Mouse (Mus musculus): Measurements from ENCODE around the gene Susd1. TPM values are rescaled to one million over a fixed set of nuclear protein-coding genes. Genes with fewer than 3 reads are reported as not detected.

Susd1 gene
- polyA plus RNA-seq, 1 experiment = 3.3 TPM

- Histone ChIP-seq H3K4me3 (replicated peaks) (peak overlapping the region; percentile 96), H3K27me3 (replicated peaks) (no peaks in the 10 kb centered on the region), H3K4me1 (peaks cover 92% of the 10 kb centered on the region), H3K9me3 (no peaks in the 10 kb centered on the region), H3K36me3 (replicated peaks; ENCODE audit: low read length) (peaks cover 16% of the 10 kb centered on the region)
- no peak for TF ChIP-seq GATA1 (IDR thresholded peaks at IDR 0.05; ENCODE audit: borderline replicate concordance, low read length)
- no peak for TF ChIP-seq FLI1 (IDR thresholded peaks at IDR 0.05; ENCODE audit: low read length)
Observed at GRCm38 (mm10) chr4:59439960-59440359, 1.5 kb upstream of the Susd1 start.

- no peaks in the 10 kb centered on the region for H3K9me3 ChIP-seq
- peak overlapping the region; percentile 96 for H3K4me3 ChIP-seq (replicated peaks)
- H3K27me3 ChIP-seq (replicated peaks) = no peaks in the 10 kb centered on the region
- H3K4me1 ChIP-seq = peaks cover 92% of the 10 kb centered on the region
- peaks cover 22% of the 10 kb centered on the region for H3K36me3 ChIP-seq (replicated peaks; ENCODE audit: low read length)
- TF ChIP-seq FLI1 (IDR thresholded peaks at IDR 0.05; ENCODE audit: low read length) = no peak
- TF ChIP-seq GATA1 (IDR thresholded peaks at IDR 0.05; ENCODE audit: borderline replicate concordance, low read length) = no peak
Observed at GRCm38 (mm10) chr4:59439041-59439440, 608 bp upstream of the Susd1 start.

GRCm38 (mm10) chr4:59435951-59436350, 2.5 kb downstream of the Susd1 start:
- Histone ChIP-seq H3K36me3 (replicated peaks; ENCODE audit: low read length) (peaks cover 38% of the 10 kb centered on the region), H3K4me3 (replicated peaks) (peak overlapping the region; percentile 86), H3K27me3 (replicated peaks) (no peaks in the 10 kb centered on the region), H3K4me1 (peaks cover 89% of the 10 kb centered on the region), H3K9me3 (no peaks in the 10 kb centered on the region)
- TF ChIP-seq GATA1 (IDR thresholded peaks at IDR 0.05; ENCODE audit: borderline replicate concordance, low read length) (no peak), FLI1 (IDR thresholded peaks at IDR 0.05; ENCODE audit: low read length) (no peak)

- Histone ChIP-seq H3K36me3 (replicated peaks; ENCODE audit: low read length) (peaks cover 51% of the 10 kb centered on the region), H3K4me1 (peaks cover 85% of the 10 kb centered on the region), H3K27me3 (replicated peaks) (no peaks in the 10 kb centered on the region), H3K9me3 (no peaks in the 10 kb centered on the region), H3K4me3 (replicated peaks) (peak overlapping the region; percentile 28)
- TF ChIP-seq GATA1 (IDR thresholded peaks at IDR 0.05; ENCODE audit: borderline replicate concordance, low read length) (no peak), FLI1 (IDR thresholded peaks at IDR 0.05; ENCODE audit: low read length) (no peak)
Observed at GRCm38 (mm10) chr4:59434039-59434438, 4.4 kb downstream of the Susd1 start.

- H3K4me3 ChIP-seq (replicated peaks) = no peak overlapping the region
- peaks cover 74% of the 10 kb centered on the region for H3K4me1 ChIP-seq
- TF ChIP-seq FLI1 (IDR thresholded peaks at IDR 0.05; ENCODE audit: low read length) (no peak), GATA1 (IDR thresholded peaks at IDR 0.05; ENCODE audit: borderline replicate concordance, low read length) (no peak)
- H3K36me3 ChIP-seq (replicated peaks; ENCODE audit: low read length) = peaks cover 76% of the 10 kb centered on the region
- H3K27me3 ChIP-seq (replicated peaks) = no peaks in the 10 kb centered on the region
- H3K9me3 ChIP-seq = no peaks in the 10 kb centered on the region
Observed at GRCm38 (mm10) chr4:59429128-59429527, 9.3 kb downstream of the Susd1 start.

- Histone ChIP-seq H3K9me3 (no peaks in the 10 kb centered on the region), H3K4me1 (peaks cover 69% of the 10 kb centered on the region), H3K4me3 (replicated peaks) (no peak overlapping the region), H3K36me3 (replicated peaks; ENCODE audit: low read length) (peaks cover 84% of the 10 kb centered on the region), H3K27me3 (replicated peaks) (no peaks in the 10 kb centered on the region)
- no peak for TF ChIP-seq GATA1 (IDR thresholded peaks at IDR 0.05; ENCODE audit: borderline replicate concordance, low read length)
- no peak for TF ChIP-seq FLI1 (IDR thresholded peaks at IDR 0.05; ENCODE audit: low read length)
Observed at GRCm38 (mm10) chr4:59426429-59426828, 12.0 kb downstream of the Susd1 start.

GRCm38 (mm10) chr4:59422808-59423207, 15.6 kb downstream of the Susd1 start:
- H3K4me3 ChIP-seq (replicated peaks) = no peak overlapping the region
- no peaks in the 10 kb centered on the region for H3K27me3 ChIP-seq (replicated peaks)
- TF ChIP-seq GATA1 (IDR thresholded peaks at IDR 0.05; ENCODE audit: borderline replicate concordance, low read length) = no peak
- no peak for TF ChIP-seq FLI1 (IDR thresholded peaks at IDR 0.05; ENCODE audit: low read length)
- peaks cover 92% of the 10 kb centered on the region for H3K36me3 ChIP-seq (replicated peaks; ENCODE audit: low read length)
- H3K9me3 ChIP-seq = no peaks in the 10 kb centered on the region
- peaks cover 51% of the 10 kb centered on the region for H3K4me1 ChIP-seq

- Histone ChIP-seq H3K4me3 (replicated peaks) (no peak overlapping the region), H3K36me3 (replicated peaks; ENCODE audit: low read length) (peaks cover 93% of the 10 kb centered on the region)
- no peak for TF ChIP-seq FLI1 (IDR thresholded peaks at IDR 0.05; ENCODE audit: low read length)
- TF ChIP-seq GATA1 (IDR thresholded peaks at IDR 0.05; ENCODE audit: borderline replicate concordance, low read length) = no peak
Observed at GRCm38 (mm10) chr4:59422025-59422783, 16.2 kb downstream of the Susd1 start.

GRCm38 (mm10) chr4:59421369-59421746, 17.1 kb downstream of the Susd1 start:
- peaks cover 49% of the 10 kb centered on the region for H3K4me1 ChIP-seq
- TF ChIP-seq FLI1 (IDR thresholded peaks at IDR 0.05; ENCODE audit: low read length) (no peak), GATA1 (IDR thresholded peaks at IDR 0.05; ENCODE audit: borderline replicate concordance, low read length) (no peak)
- 0 out of 2 replicates have a peak, but pooled peaks cover 5% of the 10 kb centered on the region for H3K9me3 ChIP-seq
- peaks cover 94% of the 10 kb centered on the region for H3K36me3 ChIP-seq (replicated peaks; ENCODE audit: low read length)
- H3K27me3 ChIP-seq (replicated peaks) = no peaks in the 10 kb centered on the region
- H3K4me3 ChIP-seq (replicated peaks) = no peak overlapping the region

More at GRCm38 (mm10) chr4:59422025-59422783, 16.2 kb downstream of the Susd1 start:
- Histone ChIP-seq H3K27me3 (replicated peaks) (no peaks in the 10 kb centered on the region), H3K9me3 (0 out of 2 replicates have a peak, but pooled peaks cover 1% of the 10 kb centered on the region), H3K4me1 (peaks cover 49% of the 10 kb centered on the region)

GRCm38 (mm10) chr4:59420695-59421368, 17.6 kb downstream of the Susd1 start:
- Histone ChIP-seq H3K27me3 (replicated peaks) (no peaks in the 10 kb centered on the region), H3K9me3 (0 out of 2 replicates have a peak, but pooled peaks cover 5% of the 10 kb centered on the region), H3K4me1 (peaks cover 49% of the 10 kb centered on the region), H3K36me3 (replicated peaks; ENCODE audit: low read length) (peaks cover 94% of the 10 kb centered on the region), H3K4me3 (replicated peaks) (no peak overlapping the region)
- TF ChIP-seq GATA1 (IDR thresholded peaks at IDR 0.05; ENCODE audit: borderline replicate concordance, low read length) (no peak), FLI1 (IDR thresholded peaks at IDR 0.05; ENCODE audit: low read length) (no peak)
